Mouse (Mus musculus): ENCODE data around the gene Fam19a1. TPM values are rescaled to one million over a fixed set of nuclear protein-coding genes. Genes with fewer than 3 reads are reported as not detected.
"Not testable (repeated sequence)": the region's sequence is repeated elsewhere in the genome, so short reads cannot be mapped to it uniquely, and the experiment has no call there.

The Fam19a1 gene
- polyA plus RNA-seq, 1 experiment from 2014 or later, result 46.4 TPM

- not testable (repeated sequence) for H3K27ac ChIP-seq (ENCODE audit: low read depth, low read length); H3K4me2 ChIP-seq (ENCODE audit: low read depth, low read length); H3K9me3 ChIP-seq (ENCODE audit: control insufficient read depth, low read length); H3K36me3 ChIP-seq (ENCODE audit: control insufficient read depth, insufficient read depth, low read length); H3K9ac ChIP-seq (replicated peaks; ENCODE audit: low read depth, low read length); ATAC-seq (ENCODE audit: low read depth); H3K4me3 ChIP-seq (ENCODE audit: low read depth, low read length); H3K27me3 ChIP-seq (ENCODE audit: control insufficient read depth, insufficient read depth, low read length); H3K4me1 ChIP-seq (ENCODE audit: control insufficient read depth, insufficient read depth, low read length)
- WGBS, result 89% methylated on average over 2 of the region's 2 CpGs
Measured at GRCm38 (mm10) chr6:96198991-96199390, 86.0 kb downstream of the Fam19a1 start.

DNA sequence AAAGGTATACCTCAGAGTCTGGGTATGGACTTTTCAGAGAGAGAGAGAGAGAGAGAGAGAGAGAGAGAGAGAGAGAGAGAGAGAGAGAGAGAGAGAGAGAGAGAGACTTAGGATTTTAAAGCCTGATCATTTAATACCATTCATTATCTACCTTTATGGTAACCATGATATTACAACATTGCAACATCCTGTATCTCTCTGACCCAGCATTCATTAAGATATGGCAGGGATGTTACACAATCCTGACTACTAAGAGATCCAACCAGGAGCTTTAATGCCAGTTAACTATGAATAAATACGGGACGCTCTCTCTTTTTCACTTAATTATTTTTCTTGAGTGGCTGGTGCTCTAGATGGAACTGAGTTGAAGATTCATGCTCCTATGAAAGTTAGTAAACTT, 92.4 kb downstream of the Fam19a1 start:
- Histone ChIP-seq H3K27me3 (ENCODE audit: control insufficient read depth, insufficient read depth, low read length) (no peaks in the 10 kb centered on the region), H3K4me1 (ENCODE audit: control insufficient read depth, insufficient read depth, low read length) (no peaks in the 10 kb centered on the region), H3K4me3 (ENCODE audit: low read depth, low read length) (no peak overlapping the region), H3K9me3 (ENCODE audit: control insufficient read depth, low read length) (no peaks in the 10 kb centered on the region), H3K4me2 (ENCODE audit: low read depth, low read length) (no peak overlapping the region), H3K9ac (replicated peaks; ENCODE audit: low read depth, low read length) (no peak overlapping the region), H3K36me3 (ENCODE audit: control insufficient read depth, insufficient read depth, low read length) (no peaks in the 10 kb centered on the region), H3K27ac (ENCODE audit: low read depth, low read length) (no peak overlapping the region)
- ATAC-seq (ENCODE audit: low read depth), result no peak
- WGBS, result 98% methylated on average over 2 of the region's 2 CpGs

- Histone ChIP-seq H3K4me3 (ENCODE audit: low read depth, low read length) (no peak overlapping the region), H3K9ac (replicated peaks; ENCODE audit: low read depth, low read length) (no peak overlapping the region), H3K4me1 (ENCODE audit: control insufficient read depth, insufficient read depth, low read length) (no peaks in the 10 kb centered on the region), H3K27ac (ENCODE audit: low read depth, low read length) (no peak overlapping the region), H3K36me3 (ENCODE audit: control insufficient read depth, insufficient read depth, low read length) (no peaks in the 10 kb centered on the region), H3K27me3 (ENCODE audit: control insufficient read depth, insufficient read depth, low read length) (no peaks in the 10 kb centered on the region), H3K9me3 (ENCODE audit: control insufficient read depth, low read length) (no peaks in the 10 kb centered on the region), H3K4me2 (ENCODE audit: low read depth, low read length) (no peak overlapping the region)
- ATAC-seq (ENCODE audit: low read depth), result no peak
Measured at GRCm38 (mm10) chr6:96234806-96235205, 121.9 kb downstream of the Fam19a1 start.

GRCm38 (mm10) chr6:96244320-96244719, 131.4 kb downstream of the Fam19a1 start:
- Histone ChIP-seq H3K9ac (replicated peaks; ENCODE audit: low read depth, low read length) (no peak overlapping the region), H3K4me1 (ENCODE audit: control insufficient read depth, insufficient read depth, low read length) (no peaks in the 10 kb centered on the region), H3K9me3 (ENCODE audit: control insufficient read depth, low read length) (no peaks in the 10 kb centered on the region), H3K4me2 (ENCODE audit: low read depth, low read length) (no peak overlapping the region), H3K36me3 (ENCODE audit: control insufficient read depth, insufficient read depth, low read length) (no peaks in the 10 kb centered on the region), H3K27me3 (ENCODE audit: control insufficient read depth, insufficient read depth, low read length) (no peaks in the 10 kb centered on the region), H3K27ac (ENCODE audit: low read depth, low read length) (no peak overlapping the region), H3K4me3 (ENCODE audit: low read depth, low read length) (no peak overlapping the region)
- WGBS, result 86% methylated on average over 3 of the region's 3 CpGs
- no peak for ATAC-seq (ENCODE audit: low read depth)

GRCm38 (mm10) chr6:96252001-96252400, 139.0 kb downstream of the Fam19a1 start:
- no peaks in the 10 kb centered on the region for H3K4me1 ChIP-seq (ENCODE audit: control insufficient read depth, insufficient read depth, low read length)
- 50% methylated on average over 3 of the region's 3 CpGs for WGBS
- H3K36me3 ChIP-seq (ENCODE audit: control insufficient read depth, insufficient read depth, low read length), result no peaks in the 10 kb centered on the region
- H3K27me3 ChIP-seq (ENCODE audit: control insufficient read depth, insufficient read depth, low read length), result no peaks in the 10 kb centered on the region
- H3K9ac ChIP-seq (replicated peaks; ENCODE audit: low read depth, low read length), result no peak overlapping the region
- no peaks in the 10 kb centered on the region for H3K9me3 ChIP-seq (ENCODE audit: control insufficient read depth, low read length)
- no peak overlapping the region for H3K4me2 ChIP-seq (ENCODE audit: low read depth, low read length)
- no peak overlapping the region for H3K27ac ChIP-seq (ENCODE audit: low read depth, low read length)
- ATAC-seq (ENCODE audit: low read depth), result no peak
- H3K4me3 ChIP-seq (ENCODE audit: low read depth, low read length), result no peak overlapping the region

DNA sequence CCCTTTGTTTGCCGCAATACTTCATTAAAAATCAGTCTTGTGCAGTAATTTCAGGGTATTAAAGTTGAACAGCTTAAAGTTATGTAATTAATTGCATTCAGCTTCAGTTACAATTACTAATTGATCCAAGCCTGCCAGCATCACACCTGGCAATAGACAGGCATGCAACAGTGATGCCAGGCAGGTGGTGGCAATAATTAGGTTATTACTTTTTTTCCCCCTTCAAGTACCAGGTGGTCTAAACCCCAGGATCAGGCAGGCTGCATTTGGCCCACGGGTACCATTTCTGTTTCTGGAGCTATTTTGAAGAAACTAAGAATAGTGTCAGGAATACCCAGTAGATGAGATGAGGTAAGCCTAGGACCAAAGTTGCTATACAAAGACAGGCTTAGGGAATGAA, 141.9 kb downstream of the Fam19a1 start:
- Histone ChIP-seq H3K36me3 (ENCODE audit: control insufficient read depth, insufficient read depth, low read length) (no peaks in the 10 kb centered on the region), H3K9ac (replicated peaks; ENCODE audit: low read depth, low read length) (no peak overlapping the region), H3K4me3 (ENCODE audit: low read depth, low read length) (no peak overlapping the region), H3K4me1 (ENCODE audit: control insufficient read depth, insufficient read depth, low read length) (no peaks in the 10 kb centered on the region), H3K9me3 (ENCODE audit: control insufficient read depth, low read length) (no peaks in the 10 kb centered on the region), H3K27me3 (ENCODE audit: control insufficient read depth, insufficient read depth, low read length) (no peaks in the 10 kb centered on the region), H3K27ac (ENCODE audit: low read depth, low read length) (no peak overlapping the region), H3K4me2 (ENCODE audit: low read depth, low read length) (no peak overlapping the region)
- ATAC-seq (ENCODE audit: low read depth), result no peak
- 78% methylated on average over 2 of the region's 2 CpGs for WGBS

DNA sequence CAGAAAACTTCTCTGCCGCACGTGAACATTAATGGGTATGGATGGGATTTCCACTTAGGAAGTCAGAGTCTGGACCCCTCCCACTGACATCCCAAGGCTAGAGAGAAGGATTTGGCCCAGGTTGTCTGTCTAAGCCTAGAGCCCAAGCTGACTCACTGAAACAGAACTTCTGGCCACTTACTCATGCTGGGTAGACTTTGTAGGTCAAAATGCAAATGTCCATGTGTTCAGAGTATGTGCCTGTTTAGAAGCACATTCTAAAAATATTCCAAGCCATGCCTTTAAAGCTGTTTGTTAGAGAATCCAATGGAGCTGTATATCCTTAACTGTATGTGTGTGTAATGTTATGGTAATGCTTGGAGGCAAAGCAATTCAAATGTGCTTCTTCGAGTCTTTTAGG, 145.7 kb downstream of the Fam19a1 start:
- Histone ChIP-seq H3K4me1 (ENCODE audit: control insufficient read depth, insufficient read depth, low read length) (no peaks in the 10 kb centered on the region), H3K9ac (replicated peaks; ENCODE audit: low read depth, low read length) (no peak overlapping the region), H3K27ac (ENCODE audit: low read depth, low read length) (no peak overlapping the region), H3K4me2 (ENCODE audit: low read depth, low read length) (no peak overlapping the region), H3K9me3 (ENCODE audit: control insufficient read depth, low read length) (no peaks in the 10 kb centered on the region), H3K36me3 (ENCODE audit: control insufficient read depth, insufficient read depth, low read length) (no peaks in the 10 kb centered on the region), H3K27me3 (ENCODE audit: control insufficient read depth, insufficient read depth, low read length) (no peaks in the 10 kb centered on the region), H3K4me3 (ENCODE audit: low read depth, low read length) (no peak overlapping the region)
- ATAC-seq (ENCODE audit: low read depth), result no peak
- 97% methylated on average over 3 of the region's 3 CpGs for WGBS

- Histone ChIP-seq H3K9me3 (ENCODE audit: control insufficient read depth, low read length) (no peaks in the 10 kb centered on the region), H3K27me3 (ENCODE audit: control insufficient read depth, insufficient read depth, low read length) (no peaks in the 10 kb centered on the region), H3K27ac (ENCODE audit: low read depth, low read length) (no peak overlapping the region), H3K4me1 (ENCODE audit: control insufficient read depth, insufficient read depth, low read length) (no peaks in the 10 kb centered on the region), H3K4me3 (ENCODE audit: low read depth, low read length) (no peak overlapping the region), H3K9ac (replicated peaks; ENCODE audit: low read depth, low read length) (no peak overlapping the region), H3K4me2 (ENCODE audit: low read depth, low read length) (no peak overlapping the region), H3K36me3 (ENCODE audit: control insufficient read depth, insufficient read depth, low read length) (no peaks in the 10 kb centered on the region)
- ATAC-seq (ENCODE audit: low read depth), result no peak
- 93% methylated on average over 4 of the region's 4 CpGs for WGBS
Measured at GRCm38 (mm10) chr6:96266456-96266855, 153.5 kb downstream of the Fam19a1 start.

DNA sequence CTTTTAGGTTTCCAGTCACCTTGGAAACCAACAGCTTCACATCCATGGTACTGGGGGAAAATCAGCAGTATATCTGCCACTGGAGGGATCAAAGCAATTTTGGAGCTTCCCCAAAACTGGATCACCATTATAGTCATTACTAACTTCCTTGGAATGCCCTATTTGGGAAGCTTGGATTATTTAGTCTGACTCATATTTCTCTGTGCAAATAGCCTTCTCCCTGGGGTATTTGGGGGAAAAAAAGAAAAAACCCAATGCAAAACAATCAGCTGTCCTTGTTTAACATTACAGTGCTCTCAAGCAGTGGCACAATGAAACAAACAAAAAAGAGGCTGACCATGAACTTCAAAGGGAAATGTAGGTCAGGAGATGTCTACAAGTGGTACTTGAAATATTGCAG, 155.8 kb downstream of the Fam19a1 start:
- H3K9me3 ChIP-seq (ENCODE audit: control insufficient read depth, low read length), result no peaks in the 10 kb centered on the region
- H3K4me2 ChIP-seq (ENCODE audit: low read depth, low read length), result no peak overlapping the region
- no peak overlapping the region for H3K4me3 ChIP-seq (ENCODE audit: low read depth, low read length)
- no peaks in the 10 kb centered on the region for H3K4me1 ChIP-seq (ENCODE audit: control insufficient read depth, insufficient read depth, low read length)
- ATAC-seq (ENCODE audit: low read depth), result no peak
- no peak overlapping the region for H3K27ac ChIP-seq (ENCODE audit: low read depth, low read length)
- H3K36me3 ChIP-seq (ENCODE audit: control insufficient read depth, insufficient read depth, low read length), result no peaks in the 10 kb centered on the region
- no peaks in the 10 kb centered on the region for H3K27me3 ChIP-seq (ENCODE audit: control insufficient read depth, insufficient read depth, low read length)
- no peak overlapping the region for H3K9ac ChIP-seq (replicated peaks; ENCODE audit: low read depth, low read length)

- Histone ChIP-seq H3K9ac (replicated peaks; ENCODE audit: low read depth, low read length) (no peak overlapping the region), H3K4me3 (ENCODE audit: low read depth, low read length) (no peak overlapping the region), H3K4me2 (ENCODE audit: low read depth, low read length) (no peak overlapping the region), H3K27ac (ENCODE audit: low read depth, low read length) (no peak overlapping the region), H3K9me3 (ENCODE audit: control insufficient read depth, low read length) (no peaks in the 10 kb centered on the region), H3K4me1 (ENCODE audit: control insufficient read depth, insufficient read depth, low read length) (no peaks in the 10 kb centered on the region), H3K27me3 (ENCODE audit: control insufficient read depth, insufficient read depth, low read length) (no peaks in the 10 kb centered on the region), H3K36me3 (ENCODE audit: control insufficient read depth, insufficient read depth, low read length) (no peaks in the 10 kb centered on the region)
- 94% methylated on average over 5 of the region's 5 CpGs for WGBS
- no peak for ATAC-seq (ENCODE audit: low read depth)
Measured at GRCm38 (mm10) chr6:96270436-96270835, 157.5 kb downstream of the Fam19a1 start.
